Mouse (Mus musculus) forebrain, embryonic 10.5 days (tissue): ENCODE measurements around the gene Cmc1. TPM values are rescaled to one million over a fixed set of nuclear protein-coding genes. Genes with fewer than 3 reads are reported as not detected.
A peak's percentile ranks its signal among the peaks of the same experiment; 100 is the strongest.

Source experiments
- DNase-seq: peaks from one replicate; pipeline ENCODE4 v3.0.0-alpha.2; 2017; ENCODE audit warnings: low spot score; ENCODE audit errors: extremely low spot score
- H3K27ac ChIP-seq: fragments of 300-500 bp; sonication (generic); 2 replicates; pipeline ENCODE4 v1.5.1; 2016; ENCODE audit warnings: mild to moderate bottlenecking
- H3K27me3 ChIP-seq: fragments of 300-500 bp; sonication (generic); 2 replicates; pipeline ENCODE4 v1.6.1; 2016; ENCODE audit warnings: mild to moderate bottlenecking; ENCODE audit not compliant: poor library complexity, severe bottlenecking
- H3K36me3 ChIP-seq: fragments of 300-500 bp; sonication (generic); replicated peaks from 2 replicates; pipeline ENCODE4 v1.6.1; 2016; ENCODE audit warnings: mild to moderate bottlenecking, moderate library complexity
- H3K4me1 ChIP-seq: fragments of 300-500 bp; sonication (generic); 2 replicates; pipeline ENCODE4 v1.6.1; 2016
- H3K4me3 ChIP-seq: fragments of 300-500 bp; sonication (generic); 2 replicates; pipeline ENCODE4 v1.5.1; 2016; ENCODE audit warnings: mild to moderate bottlenecking, moderate library complexity
- H3K9me3 ChIP-seq: fragments of 300-500 bp; sonication (generic); 2 replicates; pipeline ENCODE4 v1.6.1; 2016; ENCODE audit warnings: mild to moderate bottlenecking, moderate library complexity
- WGBS: fragments of 180-500 bp; shearing (Covaris S2); methylation state at CpG from one replicate; pipeline ENCODE4 v1.1.7; 2016; 5-methylcytosine and 5-hydroxymethylcytosine counted together
- polyA plus RNA-seq: library from polyadenylated mRNA; unstranded; fragments of >200 nt; fragmentation: Nextera tagmentation; extraction: Ambion mirVana; gene quantifications from 2 replicates; pipeline ENCODE4 v1.2.1, GENCODE M21; 2016

The Cmc1 gene
- polyA plus RNA-seq, 1 experiment from 2014 or later: 32.1 TPM

- H3K9me3 ChIP-seq: no peaks in the 10 kb centered on the region
- no peak overlapping the region for H3K4me3 ChIP-seq
- peaks cover 5% of the 10 kb centered on the region; the same call in 1 of the 2 replicates for H3K36me3 ChIP-seq
- peaks cover 16% of the 10 kb centered on the region for H3K4me1 ChIP-seq
- 93% methylated on average over 4 of the region's 4 CpGs for WGBS
- no peak for DNase-seq
- H3K27ac ChIP-seq: no peak overlapping the region
- H3K27me3 ChIP-seq: no peaks in the 10 kb centered on the region
Observed at GRCm38 (mm10) chr9:118042738-118043137, 107.2 kb downstream of the Cmc1 start.

GRCm38 (mm10) chr9:118041646-118042045 lies 108.3 kb downstream of the Cmc1 start:
- DNase-seq: no peak
- Histone ChIP-seq H3K27ac (no peak overlapping the region), H3K4me3 (peak overlapping the region; percentile 81), H3K4me1 (peaks cover 16% of the 10 kb centered on the region), H3K36me3 (peaks cover 2% of the 10 kb centered on the region; the same call in 1 of the 2 replicates), H3K9me3 (no peaks in the 10 kb centered on the region), H3K27me3 (no peaks in the 10 kb centered on the region)
- 46% methylated on average over 5 of the region's 5 CpGs for WGBS

DNA sequence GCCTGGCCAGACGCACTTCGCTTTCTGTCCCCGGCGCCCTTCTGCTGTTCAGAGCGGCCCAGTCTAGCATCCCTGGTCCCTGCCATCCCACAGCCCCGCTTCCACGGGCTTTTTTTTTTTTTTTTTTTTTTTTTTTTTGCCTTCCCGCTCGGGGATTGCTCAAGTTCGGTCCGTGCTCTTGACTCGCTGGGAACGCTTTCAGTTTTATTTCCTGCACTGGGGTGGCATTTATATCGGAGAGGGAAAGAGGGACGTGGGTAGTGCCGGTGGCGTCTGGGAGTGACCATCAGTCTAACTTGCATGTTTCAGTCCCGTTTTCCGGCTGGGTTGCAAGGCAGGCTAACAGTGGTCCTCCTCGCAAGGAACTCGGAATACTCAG lies 109.0 kb downstream of the Cmc1 start:
- 4% methylated on average over 21 of the region's 21 CpGs for WGBS
- Histone ChIP-seq H3K27ac (peak overlapping the region; percentile 97), H3K36me3 (peaks cover 2% of the 10 kb centered on the region; the same call in 1 of the 2 replicates), H3K4me3 (peak overlapping the region; percentile 81), H3K4me1 (peaks cover 16% of the 10 kb centered on the region), H3K27me3 (no peaks in the 10 kb centered on the region), H3K9me3 (no peaks in the 10 kb centered on the region)
- DNase-seq: peak; percentile 20

GRCm38 (mm10) chr9:118040218-118041021 lies 109.6 kb downstream of the Cmc1 start, which contains the start of gene Azi2:
Azi2 (plus strand) TSS chr9:118040499.
- Histone ChIP-seq H3K27me3 (no peaks in the 10 kb centered on the region), H3K4me1 (peaks cover 16% of the 10 kb centered on the region), H3K36me3 (peaks cover 2% of the 10 kb centered on the region; the same call in 1 of the 2 replicates), H3K27ac (peak within 1 kb of the TSS; percentile 97), H3K9me3 (no peaks in the 10 kb centered on the region), H3K4me3 (peak within 1 kb of the TSS; percentile 81)
- DNase-seq: peak; percentile 96
- under 1% methylated on average over 87 of the region's 87 CpGs for WGBS

GRCm38 (mm10) chr9:118034990-118035389 lies 115.0 kb downstream of the Cmc1 start:
- no peak overlapping the region for H3K4me3 ChIP-seq
- no peaks in the 10 kb centered on the region for H3K27me3 ChIP-seq
- H3K36me3 ChIP-seq: no peaks in the 10 kb centered on the region
- H3K9me3 ChIP-seq: no peaks in the 10 kb centered on the region
- H3K4me1 ChIP-seq: no peaks in the 10 kb centered on the region
- DNase-seq: no peak
- H3K27ac ChIP-seq: no peak overlapping the region
- 89% methylated on average over 3 of the region's 3 CpGs for WGBS

DNA sequence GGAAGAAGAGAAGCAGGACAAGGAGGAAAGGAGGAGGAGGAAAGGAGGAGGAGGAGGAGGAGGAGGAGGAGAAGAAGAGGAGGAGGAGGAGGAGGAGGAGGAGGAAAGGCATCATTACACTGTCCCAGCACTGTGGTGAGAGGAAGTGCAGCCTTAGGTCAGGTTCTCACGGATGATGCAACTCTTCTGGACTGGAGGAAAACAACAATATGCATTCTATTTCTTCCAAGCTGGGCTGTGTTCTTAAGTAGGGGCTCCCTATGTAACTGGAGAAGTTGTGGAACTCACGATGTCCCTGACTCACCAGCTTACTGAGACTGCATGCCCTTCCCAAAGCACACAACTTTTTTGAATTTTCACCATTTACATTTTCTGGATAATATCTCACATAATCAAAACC lies 118.3 kb downstream of the Cmc1 start:
- H3K9me3 ChIP-seq: no peaks in the 10 kb centered on the region
- H3K36me3 ChIP-seq: no peaks in the 10 kb centered on the region
- no peaks in the 10 kb centered on the region for H3K4me1 ChIP-seq
- no peak for DNase-seq
- WGBS: 58% methylated on average over 2 of the region's 2 CpGs
- no peaks in the 10 kb centered on the region for H3K27me3 ChIP-seq
- no peak overlapping the region for H3K27ac ChIP-seq
- H3K4me3 ChIP-seq: no peak overlapping the region

DNA sequence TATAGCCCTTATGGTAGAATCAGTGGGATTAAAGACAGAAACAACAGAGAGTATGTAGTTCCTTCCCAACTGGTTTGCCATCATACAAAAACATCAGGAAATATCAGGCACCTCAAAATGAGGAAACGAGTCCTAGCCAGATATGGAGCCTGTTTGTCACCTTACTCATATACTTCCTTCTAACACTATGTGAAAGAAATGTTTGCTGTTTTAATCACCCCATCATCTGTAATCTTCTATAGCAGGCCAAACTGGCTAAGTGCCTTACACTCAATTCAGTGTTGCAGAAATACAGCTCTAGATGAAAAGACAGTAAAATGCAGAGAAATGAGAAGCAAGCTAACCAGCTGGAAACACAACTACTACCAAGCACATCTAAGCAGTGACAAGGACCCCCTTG lies 119.7 kb downstream of the Cmc1 start:
- no peaks in the 10 kb centered on the region for H3K27me3 ChIP-seq
- H3K36me3 ChIP-seq: no peaks in the 10 kb centered on the region
- no peak overlapping the region for H3K4me3 ChIP-seq
- WGBS: 91% methylated on average over 1 of the region's 1 CpGs
- no peak overlapping the region for H3K27ac ChIP-seq
- H3K4me1 ChIP-seq: no peaks in the 10 kb centered on the region
- H3K9me3 ChIP-seq: no peaks in the 10 kb centered on the region
- DNase-seq: no peak

GRCm38 (mm10) chr9:118029490-118029889 lies 120.5 kb downstream of the Cmc1 start:
- Histone ChIP-seq H3K4me1 (no peaks in the 10 kb centered on the region), H3K27ac (no peak overlapping the region), H3K4me3 (no peak overlapping the region), H3K9me3 (no peaks in the 10 kb centered on the region), H3K27me3 (no peaks in the 10 kb centered on the region), H3K36me3 (no peaks in the 10 kb centered on the region)
- WGBS: 62% methylated on average over 4 of the region's 4 CpGs
- DNase-seq: no peak

DNA sequence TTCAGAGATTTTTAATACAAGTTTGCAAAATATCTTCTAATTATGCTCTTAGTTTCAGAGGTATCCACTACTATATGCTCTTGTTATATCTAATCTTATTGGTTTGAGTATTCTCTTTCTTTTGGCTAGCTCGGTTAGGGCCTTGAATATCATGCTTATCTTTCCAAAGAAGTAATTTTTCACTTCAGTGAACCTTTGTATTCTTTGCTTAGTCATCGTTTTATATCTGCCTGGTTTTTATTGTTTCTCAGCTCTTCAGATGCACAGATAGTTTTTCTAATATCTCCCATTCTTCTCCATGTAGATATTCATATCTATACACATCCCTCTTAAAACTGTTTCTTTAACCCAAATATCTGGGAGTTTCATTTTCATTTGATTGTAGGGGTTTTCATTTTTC lies 125.0 kb downstream of the Cmc1 start:
- 78% methylated on average over 2 of the region's 2 CpGs for WGBS
- Histone ChIP-seq H3K9me3 (no peaks in the 10 kb centered on the region), H3K4me1 (no peaks in the 10 kb centered on the region), H3K4me3 (no peak overlapping the region), H3K27ac (no peak overlapping the region), H3K27me3 (no peaks in the 10 kb centered on the region), H3K36me3 (no peaks in the 10 kb centered on the region)
- no peak for DNase-seq

Other genes starting within 250 kb of the Cmc1 start
- gene Azi2, start 109.7 kb downstream of the Cmc1 start, polyA plus RNA-seq: 54.2 and 58.6 TPM in 2 replicates